Mouse (Mus musculus) ES-CJ7 (cell line): ENCODE results near the gene Asb18.

ENCODE experiments used
- DNase-seq: peaks from one replicate; pipeline ENCODE4 v3.0.0; 2011; ENCODE audit warnings: low read depth, low spot score

Asb18 gene

DNA sequence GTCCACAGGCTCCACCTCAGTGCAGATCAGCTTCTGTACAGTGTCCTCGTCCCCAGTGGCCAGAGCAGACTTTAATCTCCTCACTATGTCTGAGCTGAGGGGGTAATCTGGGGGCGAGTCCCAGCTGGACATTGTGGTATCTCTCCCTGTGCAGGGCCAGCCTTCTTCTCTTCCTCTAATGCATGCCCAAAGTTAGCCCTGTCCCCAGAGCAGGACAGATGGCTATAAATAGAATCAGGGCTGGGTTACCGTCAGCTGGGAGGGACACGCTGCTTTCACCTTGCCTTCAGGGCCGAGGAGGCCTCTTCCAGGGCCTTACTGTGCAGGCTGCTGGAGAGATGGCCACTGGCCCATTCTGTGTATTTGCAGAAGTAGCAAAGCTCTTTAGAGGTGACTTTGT, at the start of gene Asb18:
Asb18 (minus strand) TSS at position 221 of the 400 bp plus-strand sequence.
- no peak for DNase-seq

DNA sequence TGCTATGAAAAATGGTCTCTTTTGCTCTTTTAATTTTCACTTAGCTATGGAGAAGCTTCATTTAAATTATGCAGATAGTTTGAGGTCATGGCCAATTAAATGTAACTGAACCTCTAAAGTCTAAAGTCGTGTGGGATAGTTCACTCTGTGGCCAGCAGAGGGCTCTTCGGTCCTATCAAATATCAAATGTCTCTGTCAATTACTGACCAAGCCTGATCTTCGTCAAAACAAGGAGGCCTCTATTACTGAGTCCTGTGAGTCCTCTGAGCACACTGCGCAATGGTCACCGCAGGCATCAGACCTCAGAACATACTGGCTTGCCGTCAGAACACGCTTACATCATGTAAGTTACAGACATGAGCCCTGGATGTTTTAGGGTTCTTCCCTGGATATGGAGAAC, 46.1 kb upstream of the Asb18 start:
- DNase-seq, result peak; percentile 74

DNA sequence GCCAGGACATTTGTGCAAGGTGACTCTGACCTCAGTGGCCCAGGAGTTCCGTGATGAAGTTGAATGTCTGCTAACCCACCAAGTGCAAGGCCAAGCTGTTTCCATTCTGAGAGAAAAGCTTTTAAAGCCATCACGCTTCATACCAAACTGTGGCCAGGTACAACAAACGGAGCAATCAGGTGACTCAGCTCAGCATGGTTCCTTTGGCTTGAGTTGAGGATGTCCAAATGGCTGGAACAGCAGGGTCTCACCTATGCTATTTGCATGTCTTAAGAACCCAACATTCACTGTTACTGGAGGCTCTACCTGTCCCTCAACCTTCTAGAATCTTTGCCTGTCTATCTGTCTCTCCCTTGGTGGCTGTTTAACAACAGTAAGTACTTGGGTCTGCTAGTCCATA, 45.6 kb upstream of the Asb18 start:
- peak; percentile 87 for DNase-seq

DNA sequence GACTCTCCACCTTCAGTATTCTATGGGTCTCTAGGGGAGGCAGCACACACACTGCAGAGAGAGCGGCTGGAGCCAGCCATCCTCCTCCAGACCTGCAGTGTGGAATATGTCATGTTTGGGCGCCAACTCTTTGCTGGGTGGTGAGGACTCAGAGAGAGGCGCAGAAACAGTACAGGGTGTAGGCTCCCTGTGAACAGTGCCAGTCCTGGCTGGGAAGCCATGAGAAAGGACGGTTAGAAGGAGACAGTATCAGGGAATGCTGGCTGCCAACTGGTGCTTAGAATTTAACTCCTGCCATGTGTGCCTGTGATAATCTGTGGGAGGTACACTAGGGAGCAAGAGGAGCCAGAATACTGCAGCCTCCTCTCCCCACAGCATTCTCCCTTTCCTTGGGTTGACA, 40.5 kb upstream of the Asb18 start:
- DNase-seq, result no peak

DNA sequence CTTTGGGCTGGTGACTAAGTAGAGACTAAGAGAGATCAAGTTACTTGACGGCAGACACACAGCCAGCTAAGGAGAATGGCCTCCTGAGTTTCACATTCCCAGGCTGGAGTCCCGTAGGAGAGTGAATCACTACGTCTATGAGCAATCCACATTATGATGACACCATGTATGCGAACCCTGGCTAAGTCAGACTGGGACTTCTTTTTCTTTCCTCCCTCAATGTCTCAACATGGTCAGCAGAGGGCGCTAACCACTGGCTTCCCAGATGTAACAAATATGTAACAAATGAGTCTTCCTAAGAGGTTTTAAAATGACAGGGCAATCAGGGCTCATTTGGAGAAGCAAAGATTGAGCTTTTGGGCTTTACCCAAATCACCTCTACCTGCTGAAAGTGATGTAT, 36.9 kb upstream of the Asb18 start:
- DNase-seq, result peak; percentile 74

GRCm38 (mm10) chr1:90050046-90050739, 35.7 kb upstream of the Asb18 start:
- peak; percentile 19 for DNase-seq

DNA sequence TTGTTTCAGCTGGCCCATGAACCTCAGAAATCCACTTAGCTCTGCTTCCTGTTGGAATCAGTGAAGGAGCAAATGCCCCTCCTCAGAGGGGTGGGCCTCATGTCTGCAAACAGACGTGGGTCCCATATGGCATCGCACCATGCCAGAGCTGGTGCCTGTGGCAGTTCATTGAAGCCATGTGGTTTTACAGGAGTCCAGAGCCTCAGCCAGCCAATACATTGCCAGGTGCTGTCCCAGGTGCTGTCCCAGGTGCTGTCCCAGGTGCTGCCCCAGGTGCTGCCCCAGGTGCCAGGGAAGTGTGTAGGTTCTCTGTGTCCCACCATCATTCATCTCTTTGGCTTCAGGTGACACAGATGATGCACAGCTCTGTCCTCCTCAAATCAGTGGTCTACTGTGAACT, 13.8 kb upstream of the Asb18 start:
- no peak for DNase-seq

DNA sequence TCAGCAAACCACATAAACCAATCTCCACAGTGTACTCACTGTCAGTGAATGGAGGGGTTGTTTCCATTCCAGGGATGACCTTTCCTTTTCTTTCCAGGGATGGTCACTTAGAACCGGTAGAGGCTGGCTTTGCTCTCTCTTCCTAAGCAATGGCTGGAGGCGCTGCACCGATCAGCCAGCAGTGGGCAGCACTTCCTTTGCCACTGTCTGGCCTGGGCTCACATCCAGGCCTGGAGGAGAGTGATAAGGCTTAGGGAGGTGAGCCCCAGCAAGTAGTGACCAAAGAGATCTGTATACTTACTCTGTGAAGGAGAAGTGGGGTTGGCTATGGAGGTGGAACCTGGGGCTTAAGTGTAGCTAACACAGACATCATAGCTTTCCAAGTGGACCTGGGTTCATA, 12.5 kb upstream of the Asb18 start:
- DNase-seq, result peak; percentile 61

- no peak for DNase-seq
Observed at GRCm38 (mm10) chr1:90020336-90020735, 5.9 kb upstream of the Asb18 start.

DNA sequence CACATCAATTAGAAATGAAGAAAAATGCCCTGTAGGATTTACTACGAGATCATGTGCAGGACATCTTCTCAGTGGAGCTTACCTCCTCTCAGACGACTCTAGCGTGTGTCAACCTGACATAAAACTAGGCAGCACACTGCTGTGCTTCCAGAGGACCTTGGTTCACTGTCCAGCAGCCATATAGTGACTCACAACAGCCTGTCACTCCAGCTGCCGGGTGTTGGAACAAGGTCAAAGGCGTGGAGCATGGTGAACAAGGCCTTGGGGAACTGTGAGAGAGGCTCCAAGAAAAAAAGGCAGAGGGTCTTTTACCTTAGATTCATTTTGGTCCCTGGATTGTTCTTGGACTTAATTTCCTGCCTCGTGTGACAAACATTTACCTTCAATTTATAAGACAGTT, 3.6 kb upstream of the Asb18 start:
- no peak for DNase-seq

DNA sequence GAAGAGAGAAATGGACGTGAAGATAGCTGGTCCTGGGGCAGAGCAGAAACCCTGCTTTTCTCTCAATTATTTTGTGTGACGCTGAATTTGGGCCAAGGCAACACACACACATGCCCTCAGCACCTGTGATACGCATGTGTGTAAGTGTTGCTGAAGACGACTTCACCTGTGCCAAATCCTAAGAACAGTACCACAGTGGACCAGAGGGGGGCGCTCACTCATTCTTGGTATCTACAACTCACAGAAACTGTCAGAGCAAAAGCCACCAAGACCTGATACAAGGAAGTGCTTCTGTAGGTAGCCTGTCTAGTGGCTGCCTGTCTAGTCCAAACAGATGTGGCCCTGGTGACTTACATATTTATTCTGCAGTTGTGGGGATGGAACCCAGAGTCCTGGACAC, 1.2 kb downstream of the Asb18 start:
- peak; percentile 79 for DNase-seq

- peak; percentile 73 for DNase-seq
Observed at GRCm38 (mm10) chr1:90012850-90013249, 1.6 kb downstream of the Asb18 start.

- DNase-seq, result no peak
Observed at GRCm38 (mm10) chr1:90012168-90012567, 2.3 kb downstream of the Asb18 start.

DNA sequence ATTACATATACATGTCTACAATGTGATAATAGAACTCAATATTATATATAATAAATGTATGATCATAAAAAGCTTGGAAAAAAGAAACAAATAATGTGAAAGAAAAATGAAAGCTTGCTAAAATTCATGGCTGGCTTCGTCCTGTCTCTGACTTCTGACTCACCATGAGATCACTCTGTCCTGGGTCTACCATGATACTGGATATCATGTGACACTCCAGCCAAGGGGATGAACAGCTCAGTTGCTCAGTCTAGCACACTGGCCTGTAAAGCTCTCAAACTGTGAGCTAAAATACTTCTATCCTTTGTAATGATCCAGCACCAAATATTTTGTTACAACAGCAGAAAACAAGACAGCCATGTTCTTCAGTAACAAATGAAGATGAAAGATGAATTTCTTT, 4.4 kb downstream of the Asb18 start:
- no peak for DNase-seq

DNA sequence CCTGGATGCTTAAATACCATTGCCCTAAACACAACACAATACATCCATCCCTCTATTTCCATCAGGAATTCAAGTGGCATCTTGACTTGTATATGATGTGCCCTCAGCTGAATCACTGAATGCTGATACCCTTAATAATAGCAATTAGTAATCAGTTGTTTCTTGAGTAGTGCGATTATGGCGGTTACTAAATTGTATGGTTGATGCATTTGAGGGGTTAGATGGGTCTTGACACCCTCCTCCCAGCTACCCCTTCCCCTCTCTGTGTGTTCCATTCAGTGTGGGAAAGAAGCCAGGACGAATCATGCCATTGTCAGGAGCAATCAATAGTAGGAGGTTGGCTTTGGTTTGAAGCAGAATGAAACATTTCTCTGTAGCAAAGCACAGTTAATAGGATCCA, 5.3 kb downstream of the Asb18 start:
- DNase-seq, result no peak

- DNase-seq, result no peak
Observed at GRCm38 (mm10) chr1:90006666-90007065, 7.8 kb downstream of the Asb18 start.

GRCm38 (mm10) chr1:90000981-90001380, 13.5 kb downstream of the Asb18 start:
- no peak for DNase-seq

DNA sequence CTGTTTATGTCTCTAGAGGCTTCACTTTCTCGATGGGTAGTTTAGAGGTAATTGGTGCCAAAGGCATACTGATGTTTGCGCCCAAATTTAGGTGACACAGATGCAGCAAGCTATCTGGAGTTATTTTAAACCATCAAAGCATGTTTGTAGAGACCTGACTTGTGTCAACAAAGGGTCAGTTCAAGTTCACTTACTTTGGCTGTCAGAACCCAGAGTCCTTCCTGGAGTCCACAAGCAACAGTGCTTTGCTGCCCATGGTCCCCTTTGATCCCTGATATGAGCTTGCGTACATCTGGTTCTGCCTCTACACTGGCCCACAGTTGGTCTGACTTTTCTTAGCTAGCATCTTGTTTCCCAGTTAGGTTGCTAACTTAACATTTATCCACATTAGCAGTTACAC, 14.6 kb downstream of the Asb18 start:
- no peak for DNase-seq

- DNase-seq, result no peak
Observed at GRCm38 (mm10) chr1:89998696-89999095, 15.8 kb downstream of the Asb18 start.

DNA sequence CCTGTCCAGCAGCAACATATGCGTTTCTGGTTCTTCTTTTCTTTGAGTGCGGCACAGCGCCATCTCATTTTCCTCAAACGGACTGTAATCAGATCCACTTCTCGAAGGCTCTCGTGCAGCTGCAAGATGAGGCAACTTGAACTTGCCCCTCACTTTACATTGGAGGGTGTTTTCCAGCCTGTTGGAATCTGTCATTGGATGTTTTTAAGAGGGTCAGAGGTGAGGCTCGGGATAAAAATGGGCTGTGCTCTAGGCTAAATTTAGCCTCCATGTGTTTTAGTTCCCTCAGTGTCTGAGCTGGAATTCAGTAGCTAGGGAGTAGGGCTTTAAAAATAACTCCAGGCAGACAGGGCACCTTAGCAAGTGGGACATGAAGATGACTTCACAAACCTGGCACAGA, 16.4 kb downstream of the Asb18 start:
- no peak for DNase-seq

DNA sequence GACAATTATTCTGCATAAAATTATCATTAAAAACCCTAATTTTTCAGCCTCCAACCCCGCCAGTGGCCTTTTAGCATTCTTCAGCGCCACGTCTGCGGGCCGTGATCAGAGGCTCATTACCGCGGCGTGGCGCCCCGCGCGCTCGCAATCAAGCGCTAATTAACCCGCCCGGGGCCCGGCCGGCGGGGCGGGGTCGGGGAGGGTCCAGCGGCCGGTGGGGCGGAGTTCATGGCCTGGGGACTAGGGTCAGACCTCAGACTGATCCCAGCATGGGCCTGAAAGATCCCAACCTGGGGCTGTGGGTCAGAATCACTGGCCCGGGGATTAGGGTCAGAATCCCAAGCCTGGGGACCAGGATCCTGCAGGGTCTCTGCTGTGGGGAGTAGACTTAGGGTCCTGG, 22.2 kb downstream of the Asb18 start:
- DNase-seq, result no peak

DNA sequence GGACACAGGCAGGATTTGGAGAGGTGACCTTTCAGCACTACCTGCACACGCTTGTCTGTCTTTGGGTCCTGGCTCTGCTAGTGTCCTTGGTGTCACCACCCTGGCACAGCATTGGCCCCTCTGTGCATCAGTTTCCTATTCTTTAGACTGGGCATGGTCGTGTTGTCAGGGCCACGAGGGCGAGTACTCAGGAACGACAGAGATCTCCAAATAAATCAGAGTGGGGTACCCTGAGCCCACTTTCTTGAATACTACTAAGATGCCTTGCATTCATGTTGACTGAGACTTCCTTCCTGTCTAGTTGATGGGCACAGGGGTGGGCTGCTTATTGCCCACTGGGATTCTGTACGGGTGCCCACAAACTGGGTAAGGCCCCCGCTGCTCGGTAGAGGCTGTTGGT, 37.2 kb downstream of the Asb18 start:
- no peak for DNase-seq

- peak; percentile 44 for DNase-seq
Observed at GRCm38 (mm10) chr1:89976411-89976810, 38.1 kb downstream of the Asb18 start.

DNA sequence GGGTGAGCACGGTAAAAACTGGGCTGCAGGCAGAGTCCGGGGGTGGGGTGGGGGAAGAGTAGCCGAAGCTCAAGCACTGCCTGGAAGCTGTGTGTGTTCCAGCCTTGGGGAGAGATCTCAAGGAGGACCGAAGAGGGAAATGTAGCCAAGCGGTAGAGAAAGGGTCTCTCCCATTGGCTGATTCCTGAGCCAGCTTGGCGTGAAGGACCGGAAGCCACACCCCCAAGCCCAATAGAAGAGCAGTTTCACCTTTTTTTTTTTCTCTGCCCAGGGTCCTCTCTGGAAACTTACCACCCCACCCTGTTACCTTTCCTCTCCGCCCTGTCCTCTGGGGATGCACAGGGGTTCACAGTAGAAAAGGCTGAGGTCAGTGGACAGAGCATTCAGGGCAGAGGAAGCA, 39.9 kb downstream of the Asb18 start:
- peak; percentile 73 for DNase-seq
